Mouse (Mus musculus) heart, adult 2 months (tissue): ENCODE measurements around the gene Aspg. TPM values are rescaled to one million over a fixed set of nuclear protein-coding genes. Genes with fewer than 3 reads are reported as not detected.

Source experiments
- DNase-seq, 2 experiments: peaks; one replicate each; pipeline ENCODE4 v3.0.0; 2021
- H3K27ac ChIP-seq: fragments of 200-600 bp; 2 replicates; pipeline ENCODE4 v1.8.1; 2022
- H3K27me3 ChIP-seq: fragments of 200-500 bp; 2 replicates; pipeline ENCODE4 v1.6.1; 2012; ENCODE audit warnings: mild to moderate bottlenecking, low read length, inconsistent platforms, mixed read lengths; ENCODE audit not compliant: control insufficient read depth, insufficient read depth
- H3K36me3 ChIP-seq: fragments of 200-500 bp; 2 replicates; pipeline ENCODE4 v1.6.1; 2012; ENCODE audit warnings: low read length, inconsistent platforms; ENCODE audit not compliant: control insufficient read depth, insufficient read depth
- H3K4me1 ChIP-seq: fragments of 200-500 bp; 2 replicates; pipeline ENCODE4 v1.6.1; 2011; ENCODE audit warnings: low read length; ENCODE audit not compliant: control insufficient read depth, insufficient read depth
- H3K4me3 ChIP-seq: fragments of 200-600 bp; 2 replicates; pipeline ENCODE4 v1.8.1; 2022
- H3K79me2 ChIP-seq: fragments of 200-500 bp; replicated peaks from 2 replicates; pipeline ENCODE4 v1.6.1; 2012; ENCODE audit warnings: mild to moderate bottlenecking, inconsistent platforms, low read length, moderate library complexity, mixed read lengths; ENCODE audit not compliant: control insufficient read depth, insufficient read depth
- H3K9ac ChIP-seq: fragments of 200-500 bp; 2 replicates; pipeline ENCODE4 v1.6.1; 2012; ENCODE audit warnings: low read depth, mild to moderate bottlenecking, control low read depth, inconsistent platforms, low read length, mixed read lengths
- CTCF ChIP-seq: fragments of 200-600 bp; IDR thresholded peaks from 2 replicates; pipeline ENCODE4 v1.8.1; 2022; ENCODE audit warnings: antibody characterized with exemption, mild to moderate bottlenecking, moderate library complexity
- EP300 ChIP-seq: fragments of 200-500 bp; IDR thresholded peaks from 2 replicates; pipeline ENCODE4 v1.6.1; 2011; ENCODE audit warnings: low read depth, low read length, control low read depth; ENCODE audit not compliant: insufficient read depth
- POLR2A ChIP-seq: fragments of 200-500 bp; IDR thresholded peaks from 2 replicates; pipeline ENCODE4 v1.6.1; 2011; ENCODE audit warnings: mild to moderate bottlenecking, low read depth, low read length, control low read depth; ENCODE audit not compliant: insufficient read depth
- WGBS: fragments of 180-500 bp; shearing (Covaris S2); methylation state at CpG from one replicate; pipeline ENCODE4 v1.1.7; 2018; 5-methylcytosine and 5-hydroxymethylcytosine counted together
- intact Hi-C: fragments of 180-260 bp; cut with DNase I; formaldehyde crosslinking; loops from one replicate; pipeline ENCODE4 v1.15.1; 2025
- polyA plus RNA-seq: library from polyadenylated mRNA; depleted of rRNA; stranded (reverse); fragments of >200 nt; gene quantifications from 2 replicates; pipeline ENCODE4 v1.2.3, GENCODE M21; 2012
- total RNA-seq, 2 experiments: library from RNA; stranded (reverse); gene quantifications; 2 replicates each; pipeline ENCODE4 v1.2.3; 2021

Gene Aspg
- total and polyA plus RNA-seq, 3 experiments, result 0.55 to 11.1 (median 0.61) TPM

DNA sequence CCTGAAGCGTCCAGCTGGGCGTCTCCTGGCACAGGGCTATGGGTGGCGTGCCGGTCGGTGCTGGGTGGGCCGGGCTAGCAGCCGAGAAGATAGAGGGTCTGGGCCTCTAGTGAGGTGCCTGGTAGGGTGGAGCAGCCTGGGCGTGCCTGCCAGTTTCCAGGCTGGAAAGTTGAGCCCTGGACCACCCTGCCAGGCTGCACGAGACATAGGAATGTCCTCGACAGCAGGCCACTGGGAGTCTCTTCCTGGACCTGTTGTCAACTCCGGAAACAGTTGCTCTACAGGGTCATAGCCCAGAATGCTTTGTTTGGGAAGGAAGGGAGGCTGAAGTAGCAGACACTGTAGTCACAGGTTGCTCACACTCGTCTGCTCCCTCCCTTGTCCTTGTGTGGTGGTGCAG, 47.1 kb downstream of the Aspg start:
- Histone ChIP-seq H3K9ac (0 out of 2 replicates have a peak overlapping the region, but pooled peaks have one; percentile 26), H3K4me1 (peaks cover 22% of the 10 kb centered on the region), H3K4me3 (no peak overlapping the region; the same call in 1 of the 2 replicates), H3K36me3 (no peaks in the 10 kb centered on the region), H3K79me2 (no peaks in the 10 kb centered on the region; the same call in 1 of the 2 replicates), H3K27ac (peak overlapping the region; percentile 69), H3K27me3 (no peaks in the 10 kb centered on the region)
- peak in 1 of 2 experiments; percentile 47 for DNase-seq
- TF ChIP-seq POLR2A (0 out of 2 replicates have a peak, but pooled peaks have one; percentile 18), EP300 (peak; percentile 88), CTCF (peak; percentile 16; the same call in 1 of the 2 replicates)
- WGBS, result 51% methylated on average over 12 of the region's 12 CpGs
- intact Hi-C loops, result no loop called here

DNA sequence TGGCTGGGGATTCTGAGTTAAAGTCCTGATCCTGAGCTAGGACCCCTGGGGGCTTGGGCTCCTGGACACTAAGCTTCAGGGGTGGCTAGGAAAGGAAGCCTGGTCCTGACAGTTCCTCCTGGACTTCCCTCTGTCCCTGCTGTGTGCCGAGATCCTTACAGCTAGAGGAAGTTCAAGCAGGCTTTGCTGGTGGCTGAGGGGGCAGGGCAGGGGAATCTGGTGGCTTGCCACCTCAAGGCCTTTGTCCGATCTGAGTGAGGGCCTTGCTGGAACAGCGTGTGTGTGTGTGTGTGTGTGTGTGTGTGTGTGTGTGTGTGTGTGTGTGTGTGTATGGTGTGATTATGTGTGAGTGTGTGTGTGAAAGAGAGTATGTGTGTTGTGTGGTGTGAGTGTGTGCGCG, 48.0 kb downstream of the Aspg start:
- Histone ChIP-seq H3K27me3 (no peaks in the 10 kb centered on the region), H3K9ac (peak overlapping the region; percentile 36), H3K79me2 (no peaks in the 10 kb centered on the region; the same call in 1 of the 2 replicates), H3K4me3 (no peak overlapping the region), H3K36me3 (no peaks in the 10 kb centered on the region), H3K27ac (peak overlapping the region; percentile 76), H3K4me1 (peaks cover 22% of the 10 kb centered on the region)
- intact Hi-C loops, result no loop called here
- no peak for TF ChIP-seq POLR2A
- TF ChIP-seq CTCF, result no peak
- no peak for TF ChIP-seq EP300
- 38% methylated on average over 5 of the region's 5 CpGs for WGBS
- no peak for DNase-seq

- H3K36me3 ChIP-seq, result no peaks in the 10 kb centered on the region
- peak overlapping the region; percentile 76 for H3K27ac ChIP-seq
- 41% methylated on average over 16 of the region's 16 CpGs for WGBS
- intact Hi-C loops, result no loop called here
- H3K79me2 ChIP-seq, result no peaks in the 10 kb centered on the region; the same call in 1 of the 2 replicates
- peak overlapping the region; percentile 36 for H3K9ac ChIP-seq
- H3K4me1 ChIP-seq, result peaks cover 19% of the 10 kb centered on the region
- H3K27me3 ChIP-seq, result no peaks in the 10 kb centered on the region
- H3K4me3 ChIP-seq, result peak overlapping the region; percentile 10; the same call in 1 of the 2 replicates
- DNase-seq, result peak; percentile 63 to 72
- TF ChIP-seq POLR2A (no peak), EP300 (no peak), CTCF (no peak)
Observed at GRCm38 (mm10) chr12:112155218-112156051, 49.0 kb downstream of the Aspg start.

- WGBS, result 85% methylated on average over 6 of the region's 6 CpGs
Observed at GRCm38 (mm10) chr12:112156804-112157203, 50.3 kb downstream of the Aspg start.

DNA sequence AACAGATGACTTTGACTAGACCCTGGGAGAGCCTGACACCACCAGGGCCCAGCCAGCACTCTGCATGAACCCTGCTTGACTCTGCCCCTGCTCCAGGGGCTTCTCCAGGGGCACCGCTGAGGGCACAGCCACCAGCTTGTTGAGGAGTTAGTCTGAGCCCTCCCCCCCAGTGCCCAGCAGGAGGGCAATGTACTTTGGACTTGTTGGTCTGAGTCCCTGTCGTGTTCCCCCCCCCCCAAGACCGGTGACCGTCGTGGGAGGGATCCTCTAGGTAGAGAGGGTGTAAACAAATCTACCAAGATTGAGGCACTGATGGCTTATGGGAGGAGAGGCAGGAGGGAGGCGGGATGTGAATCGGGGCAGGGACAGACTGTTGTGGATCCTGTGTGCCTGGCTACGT, 51.8 kb downstream of the Aspg start:
- intact Hi-C loops, result no loop called here
- WGBS, result 58% methylated on average over 8 of the region's 8 CpGs
- DNase-seq, result no peak

More at GRCm38 (mm10) chr12:112156804-112157203, 50.3 kb downstream of the Aspg start:
- no peaks in the 10 kb centered on the region; the same call in 1 of the 2 replicates for H3K79me2 ChIP-seq
- no peak overlapping the region for H3K9ac ChIP-seq
- TF ChIP-seq CTCF (no peak), EP300 (no peak), POLR2A (no peak)
- no peak for DNase-seq
- intact Hi-C loops, result no loop called here
- no peak overlapping the region for H3K4me3 ChIP-seq
- H3K27me3 ChIP-seq, result no peaks in the 10 kb centered on the region
- H3K27ac ChIP-seq, result no peak overlapping the region
- H3K4me1 ChIP-seq, result peaks cover 15% of the 10 kb centered on the region
- no peaks in the 10 kb centered on the region for H3K36me3 ChIP-seq

DNA sequence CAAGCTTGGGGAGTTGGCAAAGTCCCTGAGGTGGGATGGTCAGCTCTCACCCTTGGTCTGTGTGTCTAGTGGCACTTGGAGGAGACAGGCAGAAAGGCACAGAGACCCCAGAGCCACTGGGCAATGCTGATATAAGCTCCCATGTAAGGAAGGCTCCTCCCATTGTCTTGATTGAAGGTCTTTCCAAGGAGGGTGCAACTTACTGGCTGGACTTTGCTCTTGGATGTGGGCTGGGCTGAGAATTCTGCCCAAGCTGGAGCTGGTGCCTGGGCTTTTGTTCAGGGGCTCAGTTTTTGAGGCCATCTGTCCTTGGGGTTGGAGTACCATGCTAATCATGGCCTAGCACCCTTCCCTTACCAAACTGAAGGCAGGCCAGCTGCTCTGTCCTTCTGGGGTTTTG, 52.3 kb downstream of the Aspg start:
- intact Hi-C loops, result no loop called here
- no peak for DNase-seq
- TF ChIP-seq EP300 (no peak), CTCF (no peak), POLR2A (no peak)

More for the DNA sequence above, 51.8 kb downstream of the Aspg start:
- Histone ChIP-seq H3K27me3 (no peaks in the 10 kb centered on the region), H3K9ac (no peak overlapping the region), H3K27ac (no peak overlapping the region), H3K4me3 (no peak overlapping the region), H3K4me1 (peaks cover 15% of the 10 kb centered on the region), H3K79me2 (no peaks in the 10 kb centered on the region; the same call in 1 of the 2 replicates), H3K36me3 (no peaks in the 10 kb centered on the region)
- TF ChIP-seq POLR2A (no peak), CTCF (no peak), EP300 (no peak)

More for the DNA sequence above, 52.3 kb downstream of the Aspg start:
- Histone ChIP-seq H3K27ac (no peak overlapping the region), H3K9ac (no peak overlapping the region), H3K36me3 (no peaks in the 10 kb centered on the region), H3K4me3 (no peak overlapping the region), H3K4me1 (peaks cover 14% of the 10 kb centered on the region), H3K79me2 (no peaks in the 10 kb centered on the region; the same call in 1 of the 2 replicates), H3K27me3 (no peaks in the 10 kb centered on the region)
